Mouse (Mus musculus) heart, embryonic 11.5 days (tissue): Measurements from ENCODE around the gene Cdc27. TPM values are rescaled to one million over a fixed set of nuclear protein-coding genes. Genes with fewer than 3 reads are reported as not detected.
"Not testable (repeated sequence)": the region's sequence is repeated elsewhere in the genome, so short reads cannot be mapped to it uniquely, and the experiment has no call there.

Experiments used
- ATAC-seq: fragments of 200-750 bp; cut with Nextera tagmentation; replicated peaks from 2 replicates; pipeline ENCODE4 v1.8.0; 2017; ENCODE audit warnings: moderate library complexity; ENCODE audit not compliant: insufficient number of reproducible peaks, low FRiP score, low TSS enrichment
- H3K27ac ChIP-seq: fragments of 300-500 bp; sonication (generic); 2 replicates; pipeline ENCODE4 v1.5.1; 2014; ENCODE audit warnings: mild to moderate bottlenecking, low read depth, low read length
- H3K27me3 ChIP-seq: fragments of 300-500 bp; sonication (generic); 2 replicates; pipeline ENCODE4 v1.6.1; 2014; ENCODE audit warnings: mild to moderate bottlenecking, low read length, mixed read lengths; ENCODE audit not compliant: control insufficient read depth, insufficient read depth
- H3K36me3 ChIP-seq: fragments of 300-500 bp; sonication (generic); 2 replicates; pipeline ENCODE4 v1.6.1; 2014; ENCODE audit warnings: mild to moderate bottlenecking, low read length, moderate library complexity, mixed read lengths; ENCODE audit not compliant: control insufficient read depth, insufficient read depth
- H3K4me1 ChIP-seq: fragments of 300-500 bp; sonication (generic); 2 replicates; pipeline ENCODE4 v1.6.1; 2014; ENCODE audit warnings: low read length; ENCODE audit not compliant: control insufficient read depth, insufficient read depth
- H3K4me2 ChIP-seq: fragments of 300-500 bp; sonication (generic); 2 replicates; pipeline ENCODE4 v1.6.1; 2014; ENCODE audit warnings: mild to moderate bottlenecking, moderate library complexity
- H3K4me3 ChIP-seq: fragments of 300-500 bp; sonication (generic); 2 replicates; pipeline ENCODE4 v1.5.1; 2014; ENCODE audit warnings: low read depth, low read length
- H3K9ac ChIP-seq: fragments of 300-500 bp; sonication (generic); 2 replicates; pipeline ENCODE4 v1.6.1; 2014; ENCODE audit warnings: mild to moderate bottlenecking, low read depth, low read length, moderate library complexity
- H3K9me3 ChIP-seq: fragments of 300-500 bp; sonication (generic); replicated peaks from 2 replicates; pipeline ENCODE4 v1.6.1; 2016; ENCODE audit warnings: low read length; ENCODE audit not compliant: control insufficient read depth
- WGBS: fragments of 180-500 bp; shearing (Covaris S2); extraction: QIAGEN DNeasy Blood & Tissue Kit; methylation state at CpG from one replicate; pipeline ENCODE4 v1.1.7; 2014; ENCODE audit not compliant: insufficient replicate concordance; 5-methylcytosine and 5-hydroxymethylcytosine counted together
- polyA plus RNA-seq: library from polyadenylated mRNA; unstranded; fragments of >200 nt; fragmentation: Nextera tagmentation; extraction: Ambion mirVana; gene quantifications from 2 replicates; pipeline ENCODE4 v1.2.1, GENCODE M21; 2014

Gene Cdc27
- polyA plus RNA-seq, 1 experiment from 2014 or later = 34.4 TPM

DNA sequence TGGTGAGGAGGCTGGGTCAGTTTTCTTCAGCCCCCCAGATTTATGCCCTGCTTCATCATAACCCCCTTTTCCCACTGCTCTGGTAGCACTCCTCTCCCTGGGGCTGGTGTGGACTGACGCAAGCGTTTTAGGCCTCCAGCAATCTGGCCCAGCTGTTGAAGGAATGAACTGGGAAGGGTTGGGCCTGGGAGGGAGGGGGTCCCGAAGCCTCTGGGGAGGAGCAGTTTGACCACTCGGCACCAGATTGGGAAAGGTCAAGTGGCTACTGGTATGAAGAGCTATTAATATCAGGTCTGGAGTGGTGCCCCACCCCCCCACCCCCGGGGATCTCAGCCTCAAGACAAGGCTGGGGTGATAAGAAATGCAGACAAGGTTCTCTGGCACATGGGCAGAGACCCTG lies 27.7 kb upstream of the Cdc27 start:
- ATAC-seq = 0 out of 2 replicates have a peak, but pooled peaks have one; percentile 31
- WGBS = 14% methylated on average over 5 of the region's 5 CpGs
- Histone ChIP-seq H3K4me2 (peak overlapping the region; percentile 76), H3K9me3 (no peaks in the 10 kb centered on the region; the same call in 1 of the 2 replicates), H3K27ac (peak overlapping the region; percentile 99), H3K36me3 (peaks cover 3% of the 10 kb centered on the region; the same call in 1 of the 2 replicates), H3K27me3 (no peaks in the 10 kb centered on the region), H3K4me3 (peak overlapping the region; percentile 58), H3K4me1 (peaks cover 29% of the 10 kb centered on the region), H3K9ac (peak overlapping the region; percentile 94)

DNA sequence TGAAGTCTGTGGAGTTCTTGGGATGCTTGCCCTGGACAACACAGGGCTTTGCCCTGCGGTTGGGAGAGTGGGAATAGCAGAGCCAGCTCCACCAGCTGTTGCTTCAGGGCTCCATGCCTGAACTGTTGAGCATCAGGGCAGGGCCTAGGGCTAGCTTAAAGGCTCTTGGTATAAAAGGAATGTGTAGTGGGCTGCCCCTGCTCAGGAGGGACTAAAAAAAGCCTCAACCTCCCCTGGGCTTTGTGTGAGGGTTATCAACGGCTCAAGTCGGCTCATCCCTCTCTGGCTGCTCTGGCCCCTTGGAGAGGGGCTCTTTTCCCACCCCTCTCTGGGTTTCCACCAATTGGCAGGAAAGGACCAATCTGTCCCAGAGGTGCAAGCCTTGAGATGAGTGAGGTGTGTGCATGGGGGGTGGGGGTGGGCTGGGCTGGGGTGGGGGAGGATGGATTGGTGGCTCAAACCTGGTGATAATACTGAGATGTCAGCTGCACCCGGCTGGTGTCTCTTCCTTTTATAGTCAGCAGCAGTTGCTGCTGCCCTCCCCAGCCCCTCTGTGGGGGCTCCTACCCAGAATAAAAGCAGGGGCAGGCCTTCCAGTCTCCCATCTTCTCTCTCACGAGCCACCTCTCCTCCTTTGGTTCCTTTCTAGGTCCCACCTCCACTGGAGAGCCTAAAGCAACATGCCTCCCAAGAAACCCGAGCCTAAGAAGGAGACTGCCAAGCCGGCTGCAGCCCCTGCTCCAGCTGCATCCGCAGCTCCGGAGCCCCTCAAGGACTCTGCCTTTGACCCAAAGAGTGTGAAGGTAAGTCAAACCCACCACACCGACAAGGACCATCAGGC lies 26.6 kb upstream of the Cdc27 start:
- H3K27ac ChIP-seq = peak overlapping the region; percentile 99
- 20% methylated on average over 10 of the region's 10 CpGs for WGBS
- peaks cover 21% of the 10 kb centered on the region for H3K4me1 ChIP-seq
- H3K4me2 ChIP-seq = peak overlapping the region; percentile 39
- ATAC-seq = peak; percentile 72
- peak overlapping the region; percentile 58 for H3K4me3 ChIP-seq
- H3K27me3 ChIP-seq = no peaks in the 10 kb centered on the region
- H3K36me3 ChIP-seq = 0 out of 2 replicates have a peak, but pooled peaks cover 2% of the 10 kb centered on the region
- peak overlapping the region; percentile 94 for H3K9ac ChIP-seq
- H3K9me3 ChIP-seq = no peaks in the 10 kb centered on the region; the same call in 1 of the 2 replicates

DNA sequence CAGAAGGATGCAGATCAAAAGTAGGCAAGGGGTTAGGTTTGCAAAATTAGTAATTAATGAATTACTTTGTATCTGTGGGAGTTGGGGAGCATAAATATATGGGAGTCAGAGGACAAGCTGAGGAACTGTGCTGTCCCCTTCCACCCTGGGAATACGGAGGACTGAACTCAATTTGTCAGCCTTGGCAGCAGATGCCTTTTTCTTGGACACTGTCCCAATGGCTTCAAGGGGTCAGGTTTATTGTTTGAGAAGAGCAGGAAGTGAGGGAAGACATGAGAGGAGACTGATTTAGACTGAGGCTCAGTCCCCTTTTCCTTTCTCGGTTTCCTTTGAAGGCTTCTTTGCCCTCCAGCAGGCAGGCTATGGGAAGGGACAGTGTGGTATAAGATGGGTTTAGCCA lies 22.1 kb upstream of the Cdc27 start:
- Histone ChIP-seq H3K4me3 (no peak overlapping the region), H3K27ac (no peak overlapping the region), H3K27me3 (no peaks in the 10 kb centered on the region), H3K36me3 (no peaks in the 10 kb centered on the region), H3K9me3 (no peaks in the 10 kb centered on the region; the same call in none of the 2 replicates), H3K9ac (no peak overlapping the region), H3K4me1 (peaks cover 5% of the 10 kb centered on the region; the same call in 1 of the 2 replicates), H3K4me2 (no peak overlapping the region)
- 62% methylated on average over 2 of the region's 2 CpGs for WGBS
- ATAC-seq = no peak

DNA sequence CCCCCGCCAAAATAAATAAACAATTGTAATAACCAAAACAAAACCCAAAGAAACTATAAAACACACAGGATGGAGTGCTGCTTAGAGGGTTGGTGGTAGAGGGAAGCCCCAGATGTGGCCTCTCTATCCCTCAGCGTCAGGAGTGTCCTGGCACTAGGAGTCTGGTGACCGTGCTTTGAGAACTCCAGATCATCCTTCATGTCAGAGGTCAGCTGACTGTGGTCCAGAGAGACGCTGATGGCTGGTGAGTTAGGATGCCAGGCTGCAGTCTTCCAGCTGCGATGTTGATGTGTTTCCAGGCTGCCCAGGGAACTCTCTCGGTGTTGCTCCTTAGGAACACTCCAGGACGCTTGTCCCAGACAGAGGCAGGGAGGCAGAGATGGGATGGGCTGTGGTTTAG lies 21.7 kb upstream of the Cdc27 start:
- Histone ChIP-seq H3K4me3 (no peak overlapping the region), H3K9ac (no peak overlapping the region), H3K4me2 (no peak overlapping the region), H3K36me3 (no peaks in the 10 kb centered on the region), H3K27me3 (no peaks in the 10 kb centered on the region), H3K4me1 (peaks cover 6% of the 10 kb centered on the region; the same call in 1 of the 2 replicates), H3K9me3 (no peaks in the 10 kb centered on the region; the same call in none of the 2 replicates), H3K27ac (no peak overlapping the region)
- WGBS = 39% methylated on average over 7 of the region's 7 CpGs
- ATAC-seq = no peak

- not testable (repeated sequence) for H3K4me1 ChIP-seq, H3K27ac ChIP-seq, H3K36me3 ChIP-seq, ATAC-seq, H3K9me3 ChIP-seq, H3K27me3 ChIP-seq
- Histone ChIP-seq H3K4me2 (peak overlapping the region; percentile 74), H3K9ac (peak overlapping the region; percentile 59), H3K4me3 (peak overlapping the region; percentile 37)
- 3% methylated on average over 28 of the region's 28 CpGs for WGBS
Measured at GRCm38 (mm10) chr11:104571373-104571772, 21.0 kb upstream of the Cdc27 start.

DNA sequence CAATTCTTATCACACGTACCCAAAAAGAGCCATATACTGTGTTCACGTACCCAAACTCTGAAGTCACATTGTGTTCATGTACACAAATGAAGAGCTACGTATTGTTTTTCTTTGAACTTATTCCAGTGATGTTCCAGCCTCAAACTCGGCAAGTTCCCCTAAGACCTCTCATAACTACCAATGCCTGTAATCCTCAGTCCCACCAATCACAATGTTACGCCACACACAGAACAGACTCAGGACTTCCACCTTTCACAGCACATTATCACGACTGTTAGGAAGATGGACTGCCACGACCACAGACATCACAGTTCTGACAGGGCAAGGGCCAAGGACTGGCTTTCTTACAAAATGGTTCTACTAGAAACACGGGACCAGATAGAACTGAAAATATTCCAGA lies 20.1 kb upstream of the Cdc27 start:
- H3K4me3 ChIP-seq, H3K4me2 ChIP-seq, H3K27ac ChIP-seq, H3K9ac ChIP-seq, H3K4me1 ChIP-seq, H3K36me3 ChIP-seq, ATAC-seq, H3K9me3 ChIP-seq, H3K27me3 ChIP-seq: not testable (repeated sequence)
- WGBS = 78% methylated on average over 8 of the region's 8 CpGs

DNA sequence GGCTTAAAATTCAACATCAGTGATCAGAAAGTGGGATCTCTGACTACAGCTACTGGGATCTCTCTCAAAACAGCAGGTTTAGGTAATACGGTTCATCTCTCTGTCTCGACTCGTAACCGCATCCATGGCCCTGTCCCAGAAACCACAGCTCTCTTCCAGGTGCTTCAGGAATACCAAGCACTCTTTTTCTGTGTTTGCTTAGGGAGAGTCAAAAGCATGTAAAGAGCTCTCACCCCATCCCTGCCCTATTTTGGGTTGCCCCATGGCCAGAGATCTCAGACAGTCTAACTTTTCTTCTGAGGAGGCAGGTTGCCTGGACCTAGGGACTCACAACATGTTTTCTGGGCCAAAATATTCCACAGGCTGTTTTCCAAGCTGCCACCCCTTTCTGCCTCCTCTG lies 17.9 kb upstream of the Cdc27 start:
- peaks cover 11% of the 10 kb centered on the region for H3K4me1 ChIP-seq
- ATAC-seq = no peak
- no peaks in the 10 kb centered on the region; the same call in none of the 2 replicates for H3K9me3 ChIP-seq
- no peak overlapping the region for H3K27ac ChIP-seq
- no peaks in the 10 kb centered on the region for H3K36me3 ChIP-seq
- 96% methylated on average over 4 of the region's 4 CpGs for WGBS
- no peaks in the 10 kb centered on the region for H3K27me3 ChIP-seq
- H3K4me2 ChIP-seq = no peak overlapping the region
- H3K4me3 ChIP-seq = no peak overlapping the region
- no peak overlapping the region for H3K9ac ChIP-seq

- Histone ChIP-seq H3K27ac (no peak overlapping the region), H3K36me3 (no peaks in the 10 kb centered on the region), H3K9me3 (no peaks in the 10 kb centered on the region; the same call in 1 of the 2 replicates), H3K4me1 (peaks cover 13% of the 10 kb centered on the region), H3K4me2 (no peak overlapping the region), H3K27me3 (no peaks in the 10 kb centered on the region), H3K9ac (no peak overlapping the region), H3K4me3 (no peak overlapping the region)
- WGBS = 63% methylated on average over 9 of the region's 9 CpGs
- no peak for ATAC-seq
Measured at GRCm38 (mm10) chr11:104567736-104568135, 17.3 kb upstream of the Cdc27 start.
